Mouse (Mus musculus) thymus, postnatal 4 days (tissue): ENCODE data around the gene Zfp202.

Experiments used
- DNase-seq: peaks from one replicate; pipeline ENCODE4 v3.0.0; 2021

Zfp202 gene

DNA sequence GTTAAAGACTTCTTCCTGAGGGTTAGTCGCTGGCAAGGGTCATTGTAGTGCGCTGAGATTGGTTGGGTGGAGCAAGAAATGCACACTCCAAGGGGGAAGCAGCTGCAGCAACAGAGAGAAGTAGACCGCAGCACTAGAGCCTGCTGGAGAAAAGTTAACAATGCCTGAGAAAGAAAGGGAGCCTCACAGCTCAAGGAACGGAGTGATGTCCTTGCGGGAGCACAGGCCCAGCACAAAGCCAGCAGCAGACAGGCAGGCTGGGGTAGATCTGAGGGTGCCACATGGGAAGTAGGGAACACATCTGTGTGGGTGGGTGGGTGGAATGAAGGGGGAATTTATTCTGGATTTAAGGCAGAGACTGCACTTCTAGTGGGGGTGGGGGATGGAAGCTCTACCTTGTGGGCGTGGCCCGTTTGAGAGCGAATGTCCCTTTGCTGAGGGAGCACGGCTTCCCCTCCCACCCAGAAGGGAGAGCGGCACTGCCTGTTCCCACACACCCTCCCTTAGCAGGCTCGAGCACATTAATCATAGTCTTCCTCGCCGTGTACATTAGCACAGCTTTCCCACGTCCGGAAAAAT, 49.2 kb downstream of the Zfp202 start:
- peak; percentile 19 for DNase-seq

DNA sequence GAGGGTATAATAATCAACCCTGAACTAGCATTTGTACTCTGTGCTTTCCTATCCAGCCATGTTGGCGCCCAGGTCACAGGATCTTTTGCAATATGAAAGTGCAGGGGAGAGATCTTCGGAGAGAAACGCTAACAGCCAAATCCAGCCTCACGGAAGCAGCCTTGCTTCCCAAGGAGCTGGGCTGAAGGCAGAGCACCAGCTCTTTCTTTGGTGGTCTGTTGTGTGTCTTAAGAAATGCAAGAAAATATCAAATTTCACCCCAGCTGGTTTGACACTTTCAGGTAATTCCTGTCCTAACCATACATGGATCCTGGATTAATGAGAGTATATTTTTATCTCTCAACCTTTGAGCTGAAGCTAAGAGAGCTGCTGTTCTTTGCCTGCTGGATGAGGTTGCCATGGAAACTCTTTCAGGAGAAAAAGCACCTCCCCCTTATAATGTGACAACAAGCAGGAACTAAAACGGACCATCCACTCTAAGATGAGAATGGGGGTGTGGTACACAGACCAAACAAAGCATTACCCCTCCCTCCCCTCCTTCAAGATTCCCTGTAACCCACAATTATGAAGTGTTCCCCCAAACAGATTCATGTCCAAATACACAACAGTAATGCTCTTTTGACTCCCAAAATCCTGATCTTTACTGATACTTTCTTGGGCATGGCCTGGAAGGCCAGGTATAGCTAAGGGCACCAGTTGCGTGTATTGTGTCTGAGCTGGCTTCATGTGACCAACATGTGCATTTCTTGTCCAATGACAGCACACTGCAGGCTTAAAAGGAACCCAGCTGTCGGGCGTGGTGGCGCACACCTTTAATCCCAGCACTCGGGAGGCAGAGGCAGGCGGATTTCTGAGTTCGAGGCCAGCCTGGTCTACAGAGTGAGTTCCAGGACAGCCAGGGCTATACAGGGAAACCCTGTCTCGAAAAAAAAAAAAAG, 50.1 kb downstream of the Zfp202 start:
- no peak for DNase-seq

DNA sequence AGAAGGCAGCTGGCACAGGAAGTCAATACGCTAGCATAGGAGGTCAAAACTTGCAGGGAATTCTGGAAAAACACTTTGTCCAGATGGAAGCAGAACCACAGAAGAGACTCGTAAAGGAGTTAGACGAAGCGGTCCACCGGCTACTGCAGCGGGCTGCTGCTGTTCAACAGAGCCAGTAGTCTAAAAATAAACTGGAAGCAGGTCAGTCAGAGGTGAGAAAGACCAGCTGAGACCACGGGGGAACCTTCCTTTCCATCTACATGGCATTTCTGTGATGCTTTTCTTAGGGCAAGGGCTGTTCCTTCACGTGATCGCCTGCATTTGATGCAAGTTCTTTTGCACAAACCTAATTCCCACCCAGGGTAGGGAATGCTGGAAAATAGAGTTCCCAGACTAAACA, 53.4 kb downstream of the Zfp202 start:
- no peak for DNase-seq

DNA sequence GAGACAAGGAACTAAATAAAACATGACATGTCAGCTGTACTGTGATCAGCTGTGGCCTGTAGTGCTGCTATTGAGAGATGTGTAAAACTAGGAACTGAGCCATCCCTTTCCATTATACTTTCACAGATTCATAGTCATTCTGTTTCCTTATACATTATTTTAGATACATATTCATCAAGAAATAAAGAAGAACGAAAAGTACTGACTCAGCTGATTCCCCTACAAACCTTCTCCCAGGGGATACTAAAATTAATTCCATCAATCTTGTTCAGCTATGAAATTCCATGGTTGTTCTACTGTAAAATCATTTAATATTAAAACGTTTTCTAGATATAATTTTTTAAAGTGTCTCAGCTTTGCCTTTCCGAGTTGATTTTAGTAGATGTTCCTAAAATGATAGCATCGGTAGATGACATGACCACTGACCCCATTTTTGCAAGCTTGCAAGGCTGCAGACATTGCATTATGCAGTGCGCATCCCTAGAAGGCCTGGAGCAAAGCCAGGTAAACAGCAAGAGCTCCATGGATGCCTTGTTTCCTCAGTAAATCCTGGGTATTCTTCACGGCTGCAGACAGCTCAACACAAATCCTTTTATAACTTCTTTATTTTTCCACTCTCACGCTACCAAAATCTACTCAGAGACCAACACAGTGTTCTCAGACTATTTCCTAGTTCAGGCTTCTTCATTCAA, 54.0 kb downstream of the Zfp202 start:
- DNase-seq: no peak

DNA sequence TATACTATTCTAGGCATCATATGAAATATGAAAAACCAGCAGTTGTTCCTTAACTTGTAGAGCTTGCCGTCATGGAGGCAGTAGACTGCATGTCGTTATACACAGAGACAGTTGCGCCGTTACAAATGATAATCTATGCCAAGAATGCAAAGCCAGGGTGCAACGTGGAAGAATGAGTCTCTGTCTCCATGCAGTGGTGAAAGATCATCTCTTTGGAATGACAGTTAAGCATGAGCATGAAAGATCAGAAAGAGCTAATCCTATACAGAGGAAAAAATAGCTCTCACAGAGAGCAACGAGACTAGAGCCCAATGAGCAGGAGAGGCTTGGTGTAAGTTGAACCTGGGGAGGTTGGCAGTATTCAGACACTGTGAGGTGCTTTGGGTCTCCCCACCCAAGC, 54.6 kb downstream of the Zfp202 start:
- DNase-seq: no peak

DNA sequence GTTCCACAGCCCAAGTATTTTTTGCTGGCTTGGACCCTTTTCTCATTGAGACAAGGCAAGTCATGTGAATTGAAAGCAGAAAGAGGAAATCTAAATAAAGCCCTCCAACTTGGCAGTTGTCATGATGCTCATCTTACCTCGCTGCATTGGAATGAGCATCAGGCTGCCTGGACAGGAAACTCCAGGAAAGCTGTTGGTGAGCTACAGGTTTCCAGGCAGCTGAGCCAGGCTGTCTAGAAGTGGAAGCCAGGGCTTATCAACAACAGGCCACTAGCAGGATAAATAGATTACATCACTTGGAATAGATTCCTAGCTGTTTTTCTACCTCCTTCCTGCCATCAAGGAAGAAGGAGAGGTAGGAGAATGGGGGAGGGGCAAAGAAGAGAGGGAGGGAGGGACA, 57.0 kb downstream of the Zfp202 start:
- DNase-seq: no peak

DNA sequence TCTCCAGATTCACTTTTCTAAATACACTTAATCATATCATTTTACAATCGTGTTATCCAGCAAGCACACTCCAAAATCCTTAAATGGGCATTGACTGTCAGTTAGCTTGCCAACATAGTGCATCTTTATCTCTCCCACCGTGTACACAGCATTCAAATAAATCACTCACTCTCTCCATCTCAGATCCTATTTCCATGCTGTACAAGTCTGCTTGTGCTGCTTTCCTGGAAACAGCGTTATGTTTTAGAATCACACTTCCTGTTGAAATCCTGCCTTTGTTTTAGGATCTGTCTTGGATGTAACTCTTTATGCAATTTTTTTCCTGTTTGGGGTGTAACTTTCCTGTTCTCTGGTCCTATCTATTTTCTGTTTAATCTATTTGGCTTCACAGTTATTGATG, 60.3 kb downstream of the Zfp202 start:
- no peak for DNase-seq
